Mouse (Mus musculus) kidney, embryonic 14.5 days (tissue): ENCODE measurements around the gene Agr2. TPM values are rescaled to one million over a fixed set of nuclear protein-coding genes. Genes with fewer than 3 reads are reported as not detected.

Experiments
- ATAC-seq: fragments of 200-750 bp; cut with Nextera tagmentation; 2 replicates; pipeline ENCODE4 v1.8.0; 2017; ENCODE audit warnings: moderate number of reproducible peaks, mild to moderate bottlenecking, moderate TSS enrichment, moderate library complexity; ENCODE audit not compliant: low FRiP score, low TSS enrichment
- H3K27ac ChIP-seq: fragments of 300-500 bp; sonication (generic); 2 replicates; pipeline ENCODE4 v1.5.1; 2014; ENCODE audit warnings: low read depth, mild to moderate bottlenecking, low read length, moderate library complexity, mixed read lengths
- H3K27me3 ChIP-seq: fragments of 300-500 bp; sonication (generic); 2 replicates; pipeline ENCODE4 v1.6.1; 2014; ENCODE audit warnings: mild to moderate bottlenecking, low read length; ENCODE audit not compliant: control insufficient read depth, insufficient read depth
- H3K36me3 ChIP-seq: fragments of 300-500 bp; sonication (generic); 2 replicates; pipeline ENCODE4 v1.6.1; 2014; ENCODE audit warnings: low read length, mixed read lengths; ENCODE audit not compliant: control insufficient read depth, insufficient read depth
- H3K4me1 ChIP-seq: fragments of 300-500 bp; sonication (generic); 2 replicates; pipeline ENCODE4 v1.6.1; 2014; ENCODE audit warnings: low read length, mixed read lengths; ENCODE audit not compliant: control insufficient read depth, insufficient read depth
- H3K4me2 ChIP-seq: fragments of 300-500 bp; sonication (generic); replicated peaks from 2 replicates; pipeline ENCODE4 v1.6.1; 2014; ENCODE audit warnings: low read depth, mild to moderate bottlenecking, low read length
- H3K4me3 ChIP-seq: fragments of 300-500 bp; sonication (generic); 2 replicates; pipeline ENCODE4 v1.5.1; 2014; ENCODE audit warnings: mild to moderate bottlenecking, low read length
- H3K9ac ChIP-seq: fragments of 300-500 bp; sonication (generic); 2 replicates; pipeline ENCODE4 v1.6.1; 2014; ENCODE audit warnings: low read depth, mild to moderate bottlenecking, low read length, moderate library complexity
- H3K9me3 ChIP-seq: fragments of 300-500 bp; sonication (generic); 2 replicates; pipeline ENCODE4 v1.6.1; 2016; ENCODE audit warnings: low read length; ENCODE audit not compliant: control insufficient read depth
- WGBS: fragments of 180-500 bp; shearing (Covaris S2); extraction: QIAGEN DNeasy Blood & Tissue Kit; methylation state at CpG from one replicate; pipeline ENCODE4 v1.1.7; 2014; 5-methylcytosine and 5-hydroxymethylcytosine counted together
- polyA plus RNA-seq: library from polyadenylated mRNA; unstranded; fragments of >200 nt; fragmentation: Nextera tagmentation; extraction: Ambion mirVana; gene quantifications from 2 replicates; pipeline ENCODE4 v1.2.1, GENCODE M21; 2014

Gene Agr2
- polyA plus RNA-seq, 1 experiment from 2014 or later: 2.8 TPM

GRCm38 (mm10) chr12:36017791-36018190, 25.1 kb downstream of the Agr2 start:
- no peak overlapping the region for H3K9ac ChIP-seq
- no peak overlapping the region for H3K27ac ChIP-seq
- H3K27me3 ChIP-seq: no peaks in the 10 kb centered on the region
- H3K9me3 ChIP-seq: no peaks in the 10 kb centered on the region
- H3K4me2 ChIP-seq: no peak overlapping the region
- no peaks in the 10 kb centered on the region; the same call in 1 of the 2 replicates for H3K36me3 ChIP-seq
- no peak for ATAC-seq
- no peaks in the 10 kb centered on the region for H3K4me1 ChIP-seq
- H3K4me3 ChIP-seq: no peak overlapping the region
- WGBS: 75% methylated on average over 2 of the region's 2 CpGs

GRCm38 (mm10) chr12:36019572-36019971, 26.9 kb downstream of the Agr2 start:
- H3K4me3 ChIP-seq: no peak overlapping the region
- 92% methylated on average over 4 of the region's 4 CpGs for WGBS
- H3K9me3 ChIP-seq: no peaks in the 10 kb centered on the region
- no peak overlapping the region for H3K27ac ChIP-seq
- no peak overlapping the region for H3K4me2 ChIP-seq
- no peak for ATAC-seq
- H3K27me3 ChIP-seq: no peaks in the 10 kb centered on the region
- no peaks in the 10 kb centered on the region; the same call in 1 of the 2 replicates for H3K36me3 ChIP-seq
- H3K4me1 ChIP-seq: no peaks in the 10 kb centered on the region
- H3K9ac ChIP-seq: no peak overlapping the region

GRCm38 (mm10) chr12:36020081-36020480, 27.4 kb downstream of the Agr2 start:
- no peaks in the 10 kb centered on the region for H3K4me1 ChIP-seq
- no peak for ATAC-seq
- H3K27ac ChIP-seq: no peak overlapping the region
- no peak overlapping the region for H3K4me2 ChIP-seq
- no peak overlapping the region for H3K9ac ChIP-seq
- WGBS: 93% methylated on average over 3 of the region's 3 CpGs
- H3K4me3 ChIP-seq: no peak overlapping the region
- no peaks in the 10 kb centered on the region for H3K27me3 ChIP-seq
- H3K9me3 ChIP-seq: no peaks in the 10 kb centered on the region
- H3K36me3 ChIP-seq: no peaks in the 10 kb centered on the region; the same call in 1 of the 2 replicates

- Histone ChIP-seq H3K27me3 (no peaks in the 10 kb centered on the region), H3K36me3 (no peaks in the 10 kb centered on the region; the same call in 1 of the 2 replicates), H3K9ac (no peak overlapping the region), H3K27ac (no peak overlapping the region), H3K4me2 (no peak overlapping the region), H3K4me1 (no peaks in the 10 kb centered on the region), H3K9me3 (no peaks in the 10 kb centered on the region), H3K4me3 (no peak overlapping the region)
- ATAC-seq: no peak
- WGBS: 92% methylated on average over 2 of the region's 2 CpGs
Measured at GRCm38 (mm10) chr12:36020710-36021109, 28.0 kb downstream of the Agr2 start.

- Histone ChIP-seq H3K4me3 (no peak overlapping the region), H3K27ac (no peak overlapping the region), H3K36me3 (no peaks in the 10 kb centered on the region), H3K4me2 (no peak overlapping the region), H3K27me3 (no peaks in the 10 kb centered on the region), H3K9me3 (no peaks in the 10 kb centered on the region), H3K9ac (no peak overlapping the region), H3K4me1 (no peaks in the 10 kb centered on the region)
- no peak for ATAC-seq
- WGBS: 93% methylated on average over 4 of the region's 4 CpGs
Measured at GRCm38 (mm10) chr12:36026126-36026525, 33.4 kb downstream of the Agr2 start.

GRCm38 (mm10) chr12:36027171-36027570, 34.5 kb downstream of the Agr2 start:
- no peak for ATAC-seq
- H3K27ac ChIP-seq: no peak overlapping the region
- no peaks in the 10 kb centered on the region for H3K27me3 ChIP-seq

GRCm38 (mm10) chr12:36028968-36029645, 36.4 kb downstream of the Agr2 start:
- Histone ChIP-seq H3K4me2 (no peak overlapping the region), H3K9me3 (no peaks in the 10 kb centered on the region), H3K4me1 (no peaks in the 10 kb centered on the region), H3K4me3 (no peak overlapping the region), H3K36me3 (no peaks in the 10 kb centered on the region), H3K27ac (no peak overlapping the region), H3K27me3 (no peaks in the 10 kb centered on the region), H3K9ac (no peak overlapping the region)
- no peak for ATAC-seq
- WGBS: 79% methylated on average over 5 of the region's 5 CpGs

More at GRCm38 (mm10) chr12:36027171-36027570, 34.5 kb downstream of the Agr2 start:
- Histone ChIP-seq H3K4me3 (no peak overlapping the region), H3K4me2 (no peak overlapping the region), H3K36me3 (no peaks in the 10 kb centered on the region), H3K9me3 (no peaks in the 10 kb centered on the region), H3K9ac (no peak overlapping the region), H3K4me1 (no peaks in the 10 kb centered on the region)
- WGBS: 95% methylated on average over 2 of the region's 2 CpGs

GRCm38 (mm10) chr12:36029687-36030086, 37.0 kb downstream of the Agr2 start:
- Histone ChIP-seq H3K9me3 (no peaks in the 10 kb centered on the region), H3K9ac (no peak overlapping the region), H3K4me2 (no peak overlapping the region), H3K27me3 (no peaks in the 10 kb centered on the region), H3K4me3 (no peak overlapping the region), H3K27ac (no peak overlapping the region), H3K36me3 (no peaks in the 10 kb centered on the region), H3K4me1 (no peaks in the 10 kb centered on the region)
- ATAC-seq: no peak
- 83% methylated on average over 4 of the region's 6 CpGs for WGBS

- ATAC-seq: no peak
- H3K4me3 ChIP-seq: no peak overlapping the region
- no peaks in the 10 kb centered on the region for H3K36me3 ChIP-seq
- no peak overlapping the region for H3K9ac ChIP-seq
- H3K27ac ChIP-seq: no peak overlapping the region
- H3K4me1 ChIP-seq: no peaks in the 10 kb centered on the region
- WGBS: 91% methylated on average over 12 of the region's 12 CpGs
- H3K9me3 ChIP-seq: no peaks in the 10 kb centered on the region
- H3K4me2 ChIP-seq: no peak overlapping the region
- H3K27me3 ChIP-seq: no peaks in the 10 kb centered on the region
Measured at GRCm38 (mm10) chr12:36030660-36031363, 38.1 kb downstream of the Agr2 start.
